Mouse (Mus musculus) gastrocnemius, adult 18-20 months (tissue): ENCODE data around the gene Myo5a. TPM values are rescaled to one million over a fixed set of nuclear protein-coding genes. Genes with fewer than 3 reads are reported as not detected.

Experiments
- DNase-seq: peaks from one replicate; pipeline ENCODE4 v3.0.0; 2021; ENCODE audit warnings: low spot score
- total RNA-seq, 2 experiments: library from RNA; stranded (reverse); gene quantifications; 2 replicates each; pipeline ENCODE4 v1.2.3; 2021

The Myo5a gene
- total RNA-seq, 2 experiments from 2014 or later, result 9.5 to 12.7 TPM

DNA sequence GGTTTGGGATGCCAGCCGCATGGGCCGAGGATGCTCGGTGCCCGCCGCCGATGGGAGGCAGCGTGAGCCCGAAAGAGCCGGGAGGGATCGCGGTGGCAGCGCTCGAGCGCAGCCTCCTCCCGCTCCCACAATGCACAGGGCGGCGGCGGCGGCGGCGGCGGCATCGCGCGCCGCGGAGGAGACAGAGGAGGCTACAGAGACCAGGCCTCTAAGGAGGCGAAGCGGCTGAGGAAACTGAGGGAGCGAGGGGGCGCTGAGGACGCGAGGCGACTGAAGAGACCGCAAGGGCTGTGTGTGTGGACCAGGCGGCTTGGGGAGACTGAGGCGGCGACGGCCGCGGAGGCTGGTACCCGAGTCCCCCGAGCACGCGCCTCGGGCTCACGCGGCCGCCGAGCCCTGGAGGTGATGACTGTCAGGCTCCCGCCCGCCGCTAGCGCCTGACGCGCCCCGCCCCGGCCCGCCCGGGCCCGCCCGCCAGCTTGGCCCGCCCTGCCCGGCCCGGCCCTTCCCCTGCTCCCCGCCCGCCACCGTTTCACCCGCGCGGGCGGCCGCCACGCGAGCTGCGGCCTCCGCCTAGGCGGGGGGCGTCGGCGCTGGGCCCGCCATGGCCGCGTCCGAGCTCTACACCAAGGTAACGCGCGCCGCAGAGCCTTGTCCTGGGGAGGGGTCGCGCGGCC, 352 bp downstream of the Myo5a start:
- peak; percentile 68 for DNase-seq

- peak; percentile 27 for DNase-seq
Observed at GRCm38 (mm10) chr9:75071706-75072192, 934 bp downstream of the Myo5a start.

DNA sequence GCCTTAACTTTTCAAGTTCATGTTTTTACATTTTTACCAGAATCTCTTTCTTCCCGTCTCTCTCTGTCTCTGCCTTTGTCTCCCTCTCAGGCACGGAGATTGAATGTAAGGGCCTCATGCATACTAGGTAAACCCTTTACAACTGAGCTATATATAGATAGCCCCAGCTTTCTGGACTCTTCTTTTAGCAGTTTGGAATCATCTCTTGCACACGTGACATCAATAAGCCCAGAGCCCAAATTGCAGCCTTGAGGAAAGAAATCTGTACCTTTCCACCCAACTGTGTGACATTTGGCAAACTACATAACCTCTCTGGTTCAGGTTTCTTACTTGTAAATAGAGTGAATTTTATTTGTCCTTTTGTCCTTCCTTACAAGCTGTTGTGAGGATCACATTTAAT, 1.5 kb downstream of the Myo5a start:
- DNase-seq, result no peak

DNA sequence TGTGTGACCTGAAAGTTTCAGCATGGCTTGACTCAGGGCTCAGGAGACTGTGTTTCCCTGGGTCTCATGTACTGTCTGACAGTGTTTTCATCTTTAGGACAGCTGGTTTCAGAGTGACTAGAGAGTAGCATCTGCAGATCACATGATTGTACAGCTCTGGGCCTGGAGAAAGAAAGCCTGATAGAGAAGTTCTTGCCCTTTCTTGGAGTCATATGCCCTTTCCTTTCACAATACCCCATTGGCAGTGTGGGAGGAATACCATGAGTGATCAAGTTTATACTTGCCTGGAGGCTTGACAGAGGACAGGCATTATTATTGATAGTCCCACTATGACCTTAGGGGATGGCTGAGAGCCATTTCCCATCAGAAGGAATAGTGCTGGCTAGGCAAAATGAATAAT, 6.4 kb downstream of the Myo5a start:
- DNase-seq, result no peak

DNA sequence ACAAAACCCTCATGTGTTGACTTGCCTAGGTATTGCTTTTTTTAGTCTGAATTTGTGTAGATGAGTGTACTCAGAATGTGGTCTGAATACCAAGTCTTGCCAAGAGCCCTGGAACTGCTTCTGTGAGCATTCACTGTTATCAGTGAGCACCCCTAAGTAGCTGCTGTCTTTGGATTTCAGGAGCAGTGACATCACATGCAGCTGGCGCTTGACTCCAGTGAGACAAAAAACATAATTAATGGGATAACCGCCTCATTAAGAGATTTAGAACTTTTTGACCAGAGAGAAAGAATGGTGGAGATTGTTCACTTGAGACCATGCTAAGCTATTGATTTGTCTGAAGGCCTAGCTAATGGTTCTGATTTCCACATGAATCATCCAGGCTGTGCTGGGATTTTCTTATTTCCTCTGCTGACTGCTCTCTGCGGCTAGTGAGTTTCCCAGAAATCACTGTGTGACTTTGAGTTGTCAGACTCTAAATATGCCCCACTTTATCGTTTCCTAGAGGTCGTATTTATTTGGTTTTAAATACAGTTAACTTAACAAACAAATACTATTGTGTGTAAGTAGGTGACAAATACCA, 14.5 kb downstream of the Myo5a start:
- no peak for DNase-seq

DNA sequence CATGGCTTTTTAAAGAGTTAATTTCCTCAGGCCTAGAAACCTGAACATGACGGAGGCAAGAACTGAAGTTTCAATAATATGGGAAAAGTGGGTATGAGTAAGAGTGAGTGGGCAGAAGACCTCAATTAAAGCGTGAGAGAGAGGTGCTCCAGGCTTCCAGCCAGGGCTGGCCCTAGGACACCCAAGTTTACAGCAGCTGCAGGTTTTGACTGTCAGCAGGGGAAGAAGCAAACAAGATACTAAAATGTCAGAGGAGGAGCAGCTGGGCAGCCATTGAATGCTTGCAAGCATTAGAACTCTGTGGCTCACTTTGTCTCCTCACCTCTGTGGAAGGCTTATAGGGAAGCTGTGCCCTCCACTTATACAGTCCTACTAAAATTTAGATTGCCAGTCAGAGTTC, 17.0 kb downstream of the Myo5a start:
- DNase-seq, result peak; percentile 56

DNA sequence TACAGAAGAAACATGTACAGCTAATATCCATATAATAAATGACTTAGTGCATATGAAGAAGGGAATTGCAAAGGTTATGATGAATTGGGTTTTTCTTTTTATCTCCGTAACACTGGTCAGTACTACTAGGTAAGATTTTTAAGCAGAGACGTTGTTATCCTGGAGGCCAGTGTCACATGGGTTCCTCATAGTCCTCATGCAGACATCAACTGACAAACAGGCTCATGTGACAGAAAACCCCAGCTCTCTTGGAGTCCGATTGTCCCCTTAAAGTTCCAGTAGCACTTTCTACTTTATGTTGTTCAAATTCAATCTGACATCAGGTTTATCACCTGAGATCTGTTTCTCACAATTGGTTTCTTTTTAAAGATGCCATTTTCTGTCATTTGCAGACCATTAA, 18.5 kb downstream of the Myo5a start:
- DNase-seq, result no peak

GRCm38 (mm10) chr9:75092134-75092533, 21.3 kb downstream of the Myo5a start:
- DNase-seq, result no peak

GRCm38 (mm10) chr9:75094762-75095161, 23.9 kb downstream of the Myo5a start:
- no peak for DNase-seq

- no peak for DNase-seq
Observed at GRCm38 (mm10) chr9:75098937-75099336, 28.1 kb downstream of the Myo5a start.

GRCm38 (mm10) chr9:75100157-75100781, 29.5 kb downstream of the Myo5a start:
- DNase-seq, result no peak

GRCm38 (mm10) chr9:75102131-75102530, 31.3 kb downstream of the Myo5a start:
- DNase-seq, result no peak

DNA sequence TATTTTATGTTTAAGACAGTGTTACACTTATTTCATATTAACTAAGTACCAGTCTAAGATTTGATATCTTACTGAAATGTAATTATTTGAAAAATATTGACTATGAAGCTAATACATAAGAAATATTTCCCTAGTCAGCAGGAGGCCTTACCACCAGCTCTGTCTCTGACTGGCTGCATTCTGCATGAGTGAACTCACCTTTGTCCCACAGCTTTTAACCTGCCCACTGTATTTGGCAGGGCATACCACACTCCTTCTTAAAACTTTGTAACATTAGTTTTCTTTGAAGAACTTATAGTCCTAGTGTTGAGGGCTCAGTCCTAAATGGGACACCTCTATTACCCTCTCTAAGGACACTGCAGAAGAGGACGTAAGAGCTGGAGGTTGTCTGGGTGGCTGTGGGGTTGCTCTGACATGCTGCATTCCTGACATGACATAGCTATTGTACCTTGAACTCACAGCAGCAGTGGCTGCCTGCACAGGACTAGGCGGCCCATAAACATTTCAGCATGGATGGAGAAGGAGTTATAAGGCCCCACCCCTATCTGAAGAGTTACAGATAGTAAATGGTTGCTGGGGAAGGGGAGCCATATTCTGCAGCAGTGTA, 45.9 kb downstream of the Myo5a start:
- DNase-seq, result no peak

- no peak for DNase-seq
Observed at GRCm38 (mm10) chr9:75121126-75121525, 50.3 kb downstream of the Myo5a start.

GRCm38 (mm10) chr9:75124201-75124721, 53.4 kb downstream of the Myo5a start:
- DNase-seq, result peak; percentile 31

DNA sequence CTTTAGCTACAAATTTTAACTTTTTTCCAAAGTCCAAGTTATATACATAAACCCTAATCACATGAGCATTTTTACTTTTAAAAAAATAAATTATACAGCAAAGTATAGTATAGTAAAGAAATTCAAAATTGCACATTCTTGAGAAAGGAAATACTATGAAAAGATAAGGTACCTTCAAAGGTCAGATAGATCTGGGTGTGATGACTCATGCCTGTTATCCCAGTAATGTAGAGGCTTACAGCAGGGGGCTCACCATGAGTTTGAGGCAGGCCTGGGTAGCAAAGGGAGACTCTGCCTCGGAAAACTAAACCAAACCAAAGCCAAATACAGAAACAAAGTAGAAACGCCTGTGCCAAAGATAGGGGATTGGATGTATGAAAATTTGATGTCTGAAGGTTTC, 59.7 kb downstream of the Myo5a start:
- no peak for DNase-seq

GRCm38 (mm10) chr9:75146911-75147310, 76.1 kb downstream of the Myo5a start:
- no peak for DNase-seq

GRCm38 (mm10) chr9:75160525-75160924, 89.7 kb downstream of the Myo5a start:
- no peak for DNase-seq

DNA sequence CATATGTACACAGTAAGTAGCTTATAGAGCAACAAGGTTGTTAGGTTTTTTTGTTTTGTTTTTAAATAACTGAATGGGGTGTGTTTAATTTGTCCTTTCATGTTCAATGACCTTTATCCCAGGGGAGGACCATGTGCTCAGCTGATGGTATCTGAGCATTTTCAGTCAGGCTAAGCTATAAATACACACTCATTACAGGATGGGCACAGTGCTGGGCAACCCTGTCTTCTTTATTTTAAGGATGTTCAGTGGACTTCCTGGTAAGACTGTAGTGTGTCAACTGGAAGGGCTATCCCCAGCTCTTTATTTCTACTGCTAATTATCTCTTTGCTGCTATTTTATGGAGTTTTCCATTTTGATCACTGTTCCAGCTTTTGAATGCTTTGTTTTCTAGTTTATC, 92.8 kb downstream of the Myo5a start:
- peak; percentile 32 for DNase-seq

GRCm38 (mm10) chr9:75171721-75172120, 100.9 kb downstream of the Myo5a start:
- DNase-seq, result no peak

GRCm38 (mm10) chr9:75187646-75188260, 116.9 kb downstream of the Myo5a start:
- no peak for DNase-seq

DNA sequence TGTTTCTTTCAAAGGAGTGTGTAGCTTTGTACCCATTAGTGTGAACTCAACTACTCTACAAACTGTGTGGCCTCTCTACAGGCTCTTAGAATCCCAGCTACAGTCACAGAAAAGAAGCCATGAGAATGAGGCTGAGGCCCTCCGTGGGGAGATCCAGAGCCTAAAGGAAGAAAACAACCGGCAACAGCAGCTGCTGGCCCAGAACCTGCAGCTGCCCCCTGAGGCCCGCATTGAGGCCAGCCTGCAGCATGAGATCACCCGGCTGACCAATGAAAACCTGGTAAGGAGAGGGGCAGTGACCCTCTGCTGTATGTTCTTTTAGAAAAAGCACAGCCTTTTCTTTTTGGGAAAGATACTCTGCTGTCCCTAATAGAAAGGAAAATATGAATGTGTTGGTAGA, 123.0 kb downstream of the Myo5a start:
- peak; percentile 17 for DNase-seq
